Mouse (Mus musculus) cerebellum, adult (tissue): ENCODE measurements at regions not wholly inside any gene's neighbourhood (a gene's known extent, or its start where the extent isn't known, plus 50 kb on each side); places are given as distances from the start of the nearest gene placed in this dataset.

Source experiments
- ATAC-seq: cut with Nextera tagmentation; 2 replicates; pipeline ENCODE4 v1.9.2; 2017; ENCODE audit warnings: mild to moderate bottlenecking, moderate library complexity, mixed read lengths; ENCODE audit not compliant: insufficient number of reproducible peaks, low FRiP score, low TSS enrichment

DNA sequence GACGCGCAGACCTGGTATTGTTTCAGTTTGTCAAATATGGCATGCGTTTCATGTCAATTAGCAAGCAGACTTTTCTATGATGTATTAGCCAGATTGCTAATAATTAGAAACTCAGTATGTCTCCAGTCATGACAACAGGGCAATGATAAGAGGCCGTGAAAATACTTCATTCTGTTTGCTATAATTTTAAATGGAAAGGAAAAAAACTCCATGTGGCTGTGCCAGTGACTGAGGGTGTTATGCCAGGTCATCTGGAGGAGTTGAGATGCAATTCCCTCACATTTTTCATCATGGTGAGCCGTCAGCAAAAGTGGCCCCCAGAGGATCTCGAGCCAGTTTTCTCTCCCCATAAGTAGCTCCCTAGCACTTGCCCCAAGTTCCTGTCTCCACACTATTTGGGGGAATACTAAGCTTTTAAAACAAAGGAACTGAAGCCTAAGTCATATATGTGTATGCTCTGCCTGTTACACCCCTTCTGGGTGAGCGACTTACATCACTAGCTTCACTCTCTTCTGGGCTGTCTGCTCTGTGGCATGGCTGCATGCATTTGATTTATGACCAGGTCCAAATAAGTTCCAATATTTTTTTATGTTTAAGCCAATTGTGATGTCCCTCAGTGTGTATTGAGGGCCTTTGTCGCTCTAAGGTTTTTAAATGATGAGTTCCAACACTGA is 681.4 kb downstream of the Utrn start:
- ATAC-seq = no peak

- ATAC-seq = no peak
Measured at GRCm38 (mm10) chr10:12190435-12190834, 678.7 kb downstream of the Utrn start.

GRCm38 (mm10) chr10:12207301-12207700 is 661.9 kb downstream of the Utrn start:
- ATAC-seq = no peak

GRCm38 (mm10) chr10:12210181-12210580 is 659.0 kb downstream of the Utrn start:
- no peak for ATAC-seq

GRCm38 (mm10) chr10:12218879-12219278 is 650.3 kb downstream of the Utrn start:
- no peak for ATAC-seq

DNA sequence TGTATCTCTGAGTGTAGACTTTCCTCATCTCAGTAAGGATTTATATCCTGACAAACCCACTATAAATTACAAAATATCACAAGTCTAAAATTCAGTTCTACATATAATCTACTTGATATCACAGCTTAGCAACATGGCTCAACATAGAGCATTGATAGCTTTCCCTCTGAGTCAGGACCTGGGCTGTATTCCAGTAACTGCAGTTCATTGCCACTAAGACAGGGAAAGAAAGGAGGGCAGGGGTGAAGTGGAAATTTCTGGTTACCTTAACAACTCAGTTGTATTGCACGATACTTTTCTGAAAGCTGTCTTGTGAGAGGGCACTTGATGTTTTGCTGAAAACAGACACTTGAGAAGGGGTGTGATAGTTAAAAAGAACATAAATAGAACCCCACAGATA is 635.0 kb downstream of the Utrn start:
- ATAC-seq = no peak

DNA sequence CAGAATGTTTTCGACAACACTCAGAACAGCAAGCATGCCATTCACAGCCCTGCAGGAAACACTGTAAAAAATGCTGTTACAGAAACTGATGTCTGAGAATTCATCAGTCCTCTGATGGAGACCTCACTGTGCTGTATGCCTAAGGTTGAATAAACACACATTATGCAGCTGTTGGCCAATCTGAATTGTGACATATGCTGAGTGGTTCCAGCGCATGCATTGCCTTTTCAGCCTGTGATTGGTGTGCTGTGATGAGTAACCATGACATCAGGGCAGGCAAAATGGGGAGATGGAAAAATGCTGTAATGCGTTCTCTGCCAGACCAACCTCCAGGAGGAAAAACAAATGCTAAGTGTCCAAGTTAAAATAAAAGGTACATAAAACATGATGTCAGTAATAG is 620.3 kb downstream of the Utrn start:
- no peak for ATAC-seq

GRCm38 (mm10) chr10:12253274-12253673 is 615.9 kb downstream of the Utrn start:
- ATAC-seq = no peak

DNA sequence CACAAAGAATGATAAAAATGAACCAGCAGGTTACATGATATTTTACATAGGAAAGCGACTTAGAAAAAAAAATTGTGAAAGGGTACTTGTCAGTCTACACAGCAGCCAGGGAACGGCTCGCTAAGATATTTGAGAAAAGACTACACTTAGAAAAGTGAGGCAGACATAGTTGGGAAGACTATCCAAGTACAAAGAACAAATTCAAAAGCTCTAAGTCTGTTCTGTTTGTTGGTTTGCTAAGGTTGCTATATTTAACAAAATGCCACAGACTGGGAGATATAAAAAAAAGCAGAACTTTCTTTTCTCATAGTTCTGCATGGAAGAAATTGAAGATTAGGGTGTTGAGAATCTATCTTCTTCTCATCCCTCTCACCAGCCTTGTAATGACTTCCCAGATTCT is 583.5 kb downstream of the Utrn start:
- no peak for ATAC-seq

- no peak for ATAC-seq
Measured at GRCm38 (mm10) chr10:12298887-12299286, 570.3 kb downstream of the Utrn start.

- no peak for ATAC-seq
Measured at GRCm38 (mm10) chr10:12302396-12302795, 566.8 kb downstream of the Utrn start.

DNA sequence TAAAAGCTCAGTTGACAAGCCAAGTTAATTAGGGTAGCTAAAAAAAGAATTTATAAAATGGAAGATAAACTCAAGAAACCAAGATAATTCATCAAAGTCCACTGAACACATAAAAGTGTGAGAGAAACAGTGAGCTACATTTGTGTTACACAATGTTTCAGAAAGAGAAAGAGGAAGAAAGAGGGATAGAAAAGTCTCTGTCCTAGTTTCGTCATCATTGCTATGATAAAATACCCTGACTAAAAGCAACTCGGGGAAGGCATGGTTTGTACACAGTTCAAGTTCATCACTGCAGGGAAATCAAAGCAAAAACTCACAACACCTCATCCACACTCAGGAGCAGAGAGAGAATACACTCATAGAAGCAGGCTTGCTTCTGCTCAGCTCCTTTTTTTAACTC is 548.9 kb downstream of the Utrn start:
- ATAC-seq = no peak
